Mouse (Mus musculus): Measurements from ENCODE around the gene Sobp. TPM values are rescaled to one million over a fixed set of nuclear protein-coding genes. Genes with fewer than 3 reads are reported as not detected.
A peak's percentile ranks its signal among the peaks of the same experiment; 100 is the strongest.

Gene Sobp
- polyA plus RNA-seq, 1 experiment = 0.36 TPM

DNA sequence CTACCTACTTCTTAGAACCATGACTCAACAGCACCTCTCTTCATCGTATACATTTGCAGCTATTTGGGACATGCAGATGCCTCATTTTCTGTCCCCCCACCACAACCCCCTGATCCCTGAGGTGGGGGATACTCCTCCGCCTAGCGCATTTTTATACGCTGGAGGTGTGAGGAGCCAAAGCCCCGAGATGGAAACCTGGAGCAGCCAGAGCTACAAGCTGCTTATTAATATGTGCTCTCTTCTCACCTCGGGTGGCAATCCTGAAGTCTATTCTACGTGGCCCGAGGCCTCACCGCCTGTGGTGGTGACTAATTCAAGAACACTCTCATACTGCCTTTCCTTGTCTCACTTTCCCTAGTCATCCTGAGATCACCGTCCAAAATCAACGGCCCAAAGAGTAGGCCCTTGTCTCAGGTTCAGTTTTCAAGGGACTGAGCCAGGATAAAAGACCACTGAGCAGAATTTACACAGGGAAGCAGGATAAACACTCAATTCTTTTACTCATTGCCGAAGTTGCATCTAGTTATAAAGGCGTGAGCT lies 43.1 kb upstream of the Sobp start:
- Histone ChIP-seq H3K4me3 (ENCODE audit: low read depth, low read length) (no peak overlapping the region), H3K9ac (ENCODE audit: low read depth, poor library complexity, severe bottlenecking) (no peak overlapping the region), H3K27ac (ENCODE audit: insufficient read depth, low read length) (no peak overlapping the region), H3K27me3 (ENCODE audit: control insufficient read depth, insufficient read depth, low read length, poor library complexity, severe bottlenecking) (no peaks in the 10 kb centered on the region), H3K36me3 (ENCODE audit: control insufficient read depth, insufficient read depth, low read length, poor library complexity, severe bottlenecking) (no peaks in the 10 kb centered on the region), H3K9me3 (replicated peaks; ENCODE audit: control insufficient read depth, insufficient read depth, low read length, poor library complexity, severe bottlenecking) (no peaks in the 10 kb centered on the region), H3K4me1 (ENCODE audit: control insufficient read depth, insufficient read depth, low read length) (no peaks in the 10 kb centered on the region)
- TF ChIP-seq EP300 (IDR thresholded peaks at IDR 0.05; ENCODE audit: insufficient read depth, low read depth, low read length) (no peak), POLR2A (IDR thresholded peaks at IDR 0.05; ENCODE audit: insufficient read depth, low read length) (no peak), CTCF (IDR thresholded peaks at IDR 0.05; ENCODE audit: low read depth, low read length) (no peak)

- no peaks in the 10 kb centered on the region for H3K9me3 ChIP-seq (replicated peaks; ENCODE audit: control insufficient read depth, insufficient read depth, low read length, poor library complexity, severe bottlenecking)
- H3K4me3 ChIP-seq (ENCODE audit: low read depth, low read length) = no peak overlapping the region
- H3K9ac ChIP-seq (ENCODE audit: low read depth, poor library complexity, severe bottlenecking) = no peak overlapping the region
- TF ChIP-seq CTCF (IDR thresholded peaks at IDR 0.05; ENCODE audit: low read depth, low read length) = peak; percentile 81
- TF ChIP-seq EP300 (IDR thresholded peaks at IDR 0.05; ENCODE audit: insufficient read depth, low read depth, low read length) = no peak
- H3K36me3 ChIP-seq (ENCODE audit: control insufficient read depth, insufficient read depth, low read length, poor library complexity, severe bottlenecking) = no peaks in the 10 kb centered on the region
- peaks cover 1% of the 10 kb centered on the region for H3K4me1 ChIP-seq (ENCODE audit: control insufficient read depth, insufficient read depth, low read length)
- H3K27me3 ChIP-seq (ENCODE audit: control insufficient read depth, insufficient read depth, low read length, poor library complexity, severe bottlenecking) = no peaks in the 10 kb centered on the region
- no peak overlapping the region for H3K27ac ChIP-seq (ENCODE audit: insufficient read depth, low read length)
Observed at GRCm38 (mm10) chr10:43211866-43212265, 37.5 kb upstream of the Sobp start.

GRCm38 (mm10) chr10:43203865-43204264 lies 29.5 kb upstream of the Sobp start:
- peaks cover 1% of the 10 kb centered on the region for H3K4me1 ChIP-seq (ENCODE audit: control insufficient read depth, insufficient read depth, low read length)
- no peaks in the 10 kb centered on the region for H3K27me3 ChIP-seq (ENCODE audit: control insufficient read depth, insufficient read depth, low read length, poor library complexity, severe bottlenecking)
- H3K36me3 ChIP-seq (ENCODE audit: control insufficient read depth, insufficient read depth, low read length, poor library complexity, severe bottlenecking) = no peaks in the 10 kb centered on the region
- H3K27ac ChIP-seq (ENCODE audit: insufficient read depth, low read length) = no peak overlapping the region
- H3K9me3 ChIP-seq (replicated peaks; ENCODE audit: control insufficient read depth, insufficient read depth, low read length, poor library complexity, severe bottlenecking) = no peaks in the 10 kb centered on the region
- no peak for TF ChIP-seq POLR2A (IDR thresholded peaks at IDR 0.05; ENCODE audit: insufficient read depth, low read length)
- no peak for TF ChIP-seq EP300 (IDR thresholded peaks at IDR 0.05; ENCODE audit: insufficient read depth, low read depth, low read length)
- no peak for TF ChIP-seq CTCF (IDR thresholded peaks at IDR 0.05; ENCODE audit: low read depth, low read length)
- no peak overlapping the region for H3K4me3 ChIP-seq (ENCODE audit: low read depth, low read length)
- no peak overlapping the region for H3K9ac ChIP-seq (ENCODE audit: low read depth, poor library complexity, severe bottlenecking)

- Histone ChIP-seq H3K27ac (ENCODE audit: insufficient read depth, low read length) (no peak overlapping the region), H3K27me3 (ENCODE audit: control insufficient read depth, insufficient read depth, low read length, poor library complexity, severe bottlenecking) (no peaks in the 10 kb centered on the region), H3K9me3 (replicated peaks; ENCODE audit: control insufficient read depth, insufficient read depth, low read length, poor library complexity, severe bottlenecking) (0 out of 2 replicates have a peak, but pooled peaks cover 6% of the 10 kb centered on the region), H3K36me3 (ENCODE audit: control insufficient read depth, insufficient read depth, low read length, poor library complexity, severe bottlenecking) (no peaks in the 10 kb centered on the region), H3K4me3 (ENCODE audit: low read depth, low read length) (no peak overlapping the region), H3K9ac (ENCODE audit: low read depth, poor library complexity, severe bottlenecking) (no peak overlapping the region), H3K4me1 (ENCODE audit: control insufficient read depth, insufficient read depth, low read length) (no peaks in the 10 kb centered on the region)
- TF ChIP-seq CTCF (IDR thresholded peaks at IDR 0.05; ENCODE audit: low read depth, low read length) = no peak
- TF ChIP-seq EP300 (IDR thresholded peaks at IDR 0.05; ENCODE audit: insufficient read depth, low read depth, low read length) = no peak
- peak; percentile 36 for TF ChIP-seq POLR2A (IDR thresholded peaks at IDR 0.05; ENCODE audit: insufficient read depth, low read length)
Observed at GRCm38 (mm10) chr10:43200206-43200605, 25.9 kb upstream of the Sobp start.

- H3K9ac ChIP-seq (ENCODE audit: low read depth, poor library complexity, severe bottlenecking) = no peak overlapping the region
- H3K36me3 ChIP-seq (ENCODE audit: control insufficient read depth, insufficient read depth, low read length, poor library complexity, severe bottlenecking) = no peaks in the 10 kb centered on the region
- no peaks in the 10 kb centered on the region for H3K4me1 ChIP-seq (ENCODE audit: control insufficient read depth, insufficient read depth, low read length)
- H3K4me3 ChIP-seq (ENCODE audit: low read depth, low read length) = no peak overlapping the region
- H3K9me3 ChIP-seq (replicated peaks; ENCODE audit: control insufficient read depth, insufficient read depth, low read length, poor library complexity, severe bottlenecking) = no peaks in the 10 kb centered on the region
- peaks cover 3% of the 10 kb centered on the region; the same call in 1 of the 2 replicates for H3K27me3 ChIP-seq (ENCODE audit: control insufficient read depth, insufficient read depth, low read length, poor library complexity, severe bottlenecking)
- no peak for TF ChIP-seq EP300 (IDR thresholded peaks at IDR 0.05; ENCODE audit: insufficient read depth, low read depth, low read length)
- H3K27ac ChIP-seq (ENCODE audit: insufficient read depth, low read length) = no peak overlapping the region
Observed at GRCm38 (mm10) chr10:43180313-43180912, 6.1 kb upstream of the Sobp start.

DNA sequence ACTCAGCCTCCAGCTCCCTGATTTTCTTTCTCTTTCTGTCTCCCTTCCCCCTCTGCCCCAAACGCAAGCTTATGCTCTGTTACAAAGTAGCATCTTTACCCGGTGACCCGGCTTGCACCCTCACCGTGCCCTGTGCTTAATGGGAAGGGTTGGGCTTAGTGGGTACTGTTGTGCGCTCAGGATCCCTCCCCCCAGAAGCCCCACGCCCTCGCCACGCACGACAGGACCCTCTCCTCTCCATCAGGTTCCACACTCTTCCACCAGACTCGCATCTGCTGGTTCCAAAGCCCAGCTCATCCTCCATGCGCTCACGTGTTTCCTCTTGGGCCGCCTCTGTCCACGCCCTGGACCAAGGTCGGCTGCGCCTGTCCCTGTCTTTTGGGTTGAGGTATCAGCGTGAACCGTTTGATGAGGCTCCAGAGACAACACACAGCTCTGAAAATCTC lies 849 bp upstream of the Sobp start:
- Histone ChIP-seq H3K4me3 (ENCODE audit: low read depth, low read length) (peak overlapping the region; percentile 69), H3K9me3 (replicated peaks; ENCODE audit: control insufficient read depth, insufficient read depth, low read length, poor library complexity, severe bottlenecking) (no peaks in the 10 kb centered on the region), H3K4me1 (ENCODE audit: control insufficient read depth, insufficient read depth, low read length) (no peaks in the 10 kb centered on the region), H3K27ac (ENCODE audit: insufficient read depth, low read length) (no peak overlapping the region), H3K27me3 (ENCODE audit: control insufficient read depth, insufficient read depth, low read length, poor library complexity, severe bottlenecking) (peaks cover 33% of the 10 kb centered on the region), H3K9ac (ENCODE audit: low read depth, poor library complexity, severe bottlenecking) (peak overlapping the region; percentile 79), H3K36me3 (ENCODE audit: control insufficient read depth, insufficient read depth, low read length, poor library complexity, severe bottlenecking) (no peaks in the 10 kb centered on the region)
- TF ChIP-seq CTCF (IDR thresholded peaks at IDR 0.05; ENCODE audit: low read depth, low read length) (no peak), EP300 (IDR thresholded peaks at IDR 0.05; ENCODE audit: insufficient read depth, low read depth, low read length) (no peak), POLR2A (IDR thresholded peaks at IDR 0.05; ENCODE audit: insufficient read depth, low read length) (no peak)
